Mouse (Mus musculus) ES-E14 (cell line): ENCODE data around the gene Cntnap5c. TPM values are rescaled to one million over a fixed set of nuclear protein-coding genes. Genes with fewer than 3 reads are reported as not detected.

Experiments
- DNase-seq: peaks from one replicate; pipeline ENCODE4 v3.0.0-alpha.2; 2013; ENCODE audit warnings: low read depth, low spot score
- H3K27ac ChIP-seq: 2 replicates; pipeline ENCODE4 v1.5.1; 2012; ENCODE audit warnings: low read depth, mild to moderate bottlenecking, low read length, moderate library complexity, mixed read lengths; ENCODE audit not compliant: poor library complexity, insufficient read depth, severe bottlenecking
- H3K36me3 ChIP-seq: 2 replicates; pipeline ENCODE4 v1.6.1; 2012; ENCODE audit warnings: mild to moderate bottlenecking, low read length, moderate library complexity, mixed read lengths; ENCODE audit not compliant: control insufficient read depth, poor library complexity, insufficient read depth, severe bottlenecking
- H3K4me1 ChIP-seq, 2 experiments: fragments of 150-350 bp in 1 of 2; sonication (generic) in 1 of 2; 2 replicates each; pipeline ENCODE4 v1.6.1; 2012; ENCODE audit warnings: low read length in 2 of 2, mild to moderate bottlenecking in 1 of 2, mixed read lengths in 1 of 2; ENCODE audit not compliant: control insufficient read depth in 2 of 2, insufficient read depth in 2 of 2, poor library complexity in 1 of 2
- H3K4me3 ChIP-seq, 2 experiments: fragments of 150-350 bp in 1 of 2; sonication (generic) in 1 of 2; 2 replicates each; pipeline ENCODE4 v1.5.1; 2012; ENCODE audit warnings: low read length in 2 of 2, low read depth in 1 of 2, mild to moderate bottlenecking in 1 of 2, mixed read lengths in 1 of 2; ENCODE audit not compliant: insufficient read depth in 1 of 2, poor library complexity in 1 of 2, severe bottlenecking in 1 of 2
- H3K9ac ChIP-seq: 2 replicates; pipeline ENCODE4 v1.6.1; 2012; ENCODE audit warnings: low read depth, mild to moderate bottlenecking, low read length, mixed read lengths; ENCODE audit not compliant: poor library complexity, insufficient read depth, severe bottlenecking
- H3K9me3 ChIP-seq: fragments of 150-350 bp; sonication (generic); 2 replicates; pipeline ENCODE4 v1.6.1; 2012; ENCODE audit warnings: low read depth, mild to moderate bottlenecking, low read length; ENCODE audit not compliant: control insufficient read depth, insufficient read depth
- CHD2 ChIP-seq: IDR thresholded peaks from 2 replicates; pipeline ENCODE4 v1.6.1; 2014; ENCODE audit warnings: mild to moderate bottlenecking, low read depth, low read length, inconsistent platforms
- HCFC1 ChIP-seq: IDR thresholded peaks from 2 replicates; pipeline ENCODE4 v1.6.1; 2012; ENCODE audit warnings: low read length, inconsistent platforms, borderline replicate concordance; ENCODE audit not compliant: insufficient read depth
- MAFK ChIP-seq: IDR thresholded peaks from 2 replicates; pipeline ENCODE4 v1.6.1; 2014; ENCODE audit warnings: mild to moderate bottlenecking, low read depth, low read length, inconsistent platforms; ENCODE audit not compliant: insufficient read depth
- ZC3H11A ChIP-seq: IDR thresholded peaks from 2 replicates; pipeline ENCODE4 v1.6.1; 2012; ENCODE audit warnings: low read depth, mild to moderate bottlenecking, inconsistent platforms, low read length, borderline replicate concordance
- ZNF384 ChIP-seq: IDR thresholded peaks from 2 replicates; pipeline ENCODE4 v1.6.1; 2012; ENCODE audit warnings: low read depth, low read length, inconsistent platforms
- in situ Hi-C, 2 experiments: fragments of 600-800 bp; cut with MboI; formaldehyde crosslinking; loops; one replicate each; pipeline ENCODE4 v1.15.1; 2025; ENCODE audit warnings: low sequenced_read_pairs in 2 of 2, inconsistent platforms in 1 of 2; ENCODE audit not compliant: unreplicated experiment in 2 of 2
- total RNA-seq: library from RNA; depleted of rRNA; stranded (reverse); fragments of 300-350 nt; gene quantifications from 2 replicates; pipeline ENCODE4 v1.2.3, GENCODE M21; 2012

Cntnap5c gene
- total RNA-seq, 1 experiment, result not detected

GRCm38 (mm10) chr17:58351310-58351709 is 581.9 kb downstream of the Cntnap5c start:
- DNase-seq, result no peak
- Histone ChIP-seq H3K4me1 (no peaks in the 10 kb centered on the region), H3K36me3 (no peaks in the 10 kb centered on the region), H3K9me3 (no peaks in the 10 kb centered on the region), H3K9ac (no peak overlapping the region), H3K27ac (no peak overlapping the region), H3K4me3 (no peak overlapping the region)
- TF ChIP-seq ZC3H11A (no peak), ZNF384 (no peak), MAFK (no peak), HCFC1 (no peak), CHD2 (no peak)
- in situ Hi-C loops, result no loop called here

DNA sequence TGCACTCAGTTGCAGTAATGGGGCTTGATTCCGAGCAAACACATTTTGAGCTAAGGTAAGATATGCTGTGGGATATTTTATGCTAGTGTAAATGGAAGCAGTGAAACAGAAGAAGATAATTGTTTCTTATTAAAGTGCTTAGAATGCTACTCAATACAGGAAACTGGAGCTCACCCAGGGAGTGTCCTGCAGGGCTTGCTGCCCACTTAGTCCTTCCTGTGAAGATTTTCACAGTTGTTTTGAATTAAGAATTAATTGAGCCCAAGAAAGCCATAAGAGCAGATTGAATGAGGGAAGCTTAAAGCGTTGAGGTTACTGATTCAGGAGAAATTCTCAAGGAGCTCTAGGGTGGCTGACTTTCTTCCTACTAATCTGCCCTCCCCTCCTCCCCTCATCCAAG is 586.9 kb downstream of the Cntnap5c start:
- H3K27ac ChIP-seq, result no peak overlapping the region
- in situ Hi-C loops, result no loop called here
- no peak overlapping the region for H3K4me3 ChIP-seq
- H3K4me1 ChIP-seq, result no peaks in the 10 kb centered on the region
- H3K36me3 ChIP-seq, result no peaks in the 10 kb centered on the region
- no peak overlapping the region for H3K9ac ChIP-seq
- TF ChIP-seq ZC3H11A (no peak), MAFK (no peak), ZNF384 (no peak), HCFC1 (no peak), CHD2 (no peak)
- no peak for DNase-seq
- H3K9me3 ChIP-seq, result no peaks in the 10 kb centered on the region

DNA sequence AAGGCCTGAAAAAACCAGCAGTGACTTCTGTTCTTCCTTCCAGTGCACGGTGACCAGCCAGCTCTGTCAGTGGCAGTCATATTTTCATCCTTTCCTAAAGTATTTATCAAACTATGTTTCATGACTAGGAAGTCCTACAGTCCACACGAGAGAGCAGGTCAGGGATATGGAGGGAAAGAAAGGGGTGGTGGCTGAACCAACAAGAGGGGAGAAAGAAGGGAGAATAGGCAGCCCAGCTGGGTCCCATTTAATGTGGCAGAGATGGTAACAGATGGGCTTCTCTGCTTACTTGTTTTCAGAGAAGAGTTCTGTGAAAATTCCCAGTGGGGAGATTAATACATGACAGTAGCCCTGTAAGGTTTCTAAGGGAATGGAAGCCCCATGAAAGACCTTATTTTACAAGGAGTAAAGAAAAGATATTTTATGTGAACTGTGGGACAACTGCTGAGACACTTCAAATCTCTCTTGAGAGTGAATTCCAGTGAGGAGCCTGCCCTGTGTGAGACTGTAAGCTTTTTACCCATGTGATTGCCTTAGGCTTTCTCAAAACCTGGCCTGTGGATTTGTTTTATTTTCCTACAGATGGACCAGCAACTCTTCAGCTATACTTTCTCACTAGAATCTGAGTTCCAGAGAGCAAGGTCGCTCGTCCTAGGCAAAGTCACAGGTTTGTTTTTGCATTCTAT is 594.4 kb downstream of the Cntnap5c start:
- in situ Hi-C loops, result no loop called here
- TF ChIP-seq MAFK, result no peak
- no peak for TF ChIP-seq ZC3H11A
- no peak for TF ChIP-seq HCFC1
- TF ChIP-seq ZNF384, result no peak
- TF ChIP-seq CHD2, result no peak
- H3K4me1 ChIP-seq, result no peaks in the 10 kb centered on the region
- H3K9ac ChIP-seq, result no peak overlapping the region
- DNase-seq, result no peak
- no peaks in the 10 kb centered on the region for H3K36me3 ChIP-seq
- no peak overlapping the region for H3K27ac ChIP-seq
- no peak overlapping the region for H3K4me3 ChIP-seq
- no peaks in the 10 kb centered on the region for H3K9me3 ChIP-seq

GRCm38 (mm10) chr17:58370089-58370488 is 600.7 kb downstream of the Cntnap5c start:
- in situ Hi-C loops, result no loop called here
- TF ChIP-seq MAFK (peak; percentile 61), ZC3H11A (no peak)
- Histone ChIP-seq H3K27ac (no peak overlapping the region), H3K9me3 (no peaks in the 10 kb centered on the region), H3K4me1 (no peaks in the 10 kb centered on the region), H3K36me3 (no peaks in the 10 kb centered on the region), H3K4me3 (no peak overlapping the region), H3K9ac (no peak overlapping the region)
- DNase-seq, result no peak

- Histone ChIP-seq H3K4me3 (no peak overlapping the region), H3K36me3 (no peaks in the 10 kb centered on the region), H3K27ac (no peak overlapping the region), H3K9me3 (no peaks in the 10 kb centered on the region), H3K9ac (no peak overlapping the region), H3K4me1 (no peaks in the 10 kb centered on the region)
- no peak for DNase-seq
- in situ Hi-C loops, result no loop called here
- TF ChIP-seq ZC3H11A, result no peak
- TF ChIP-seq CHD2, result no peak
- no peak for TF ChIP-seq MAFK
- TF ChIP-seq ZNF384, result no peak
- no peak for TF ChIP-seq HCFC1
Observed at GRCm38 (mm10) chr17:58407769-58408168, 638.4 kb downstream of the Cntnap5c start.
